Mouse (Mus musculus) mesoderm, embryonic 11.5 days (tissue): ENCODE measurements around the gene Pde4d.

ENCODE experiments used
- DNase-seq: peaks from one replicate; pipeline ENCODE4 v3.0.0-alpha.2; 2012; ENCODE audit warnings: low read depth, low spot score

Pde4d gene

GRCm38 (mm10) chr13:109813924-109814323 is 1364.2 kb downstream of the Pde4d start:
- no peak for DNase-seq

- DNase-seq = no peak
These were observed 1369.3 kb downstream of the Pde4d start for GRCm38 (mm10) chr13:109819071-109819470.

GRCm38 (mm10) chr13:109820141-109820540 is 1370.4 kb downstream of the Pde4d start:
- DNase-seq = no peak

- DNase-seq = no peak
These were observed 1371.1 kb downstream of the Pde4d start for GRCm38 (mm10) chr13:109820866-109821265.

GRCm38 (mm10) chr13:109821725-109822412 is 1372.1 kb downstream of the Pde4d start:
- DNase-seq = no peak

- DNase-seq = peak; percentile 96
These were observed 1372.9 kb downstream of the Pde4d start for GRCm38 (mm10) chr13:109822413-109823298.

- peak; percentile 33 for DNase-seq
These were observed 1373.7 kb downstream of the Pde4d start for GRCm38 (mm10) chr13:109823307-109824031.

- no peak for DNase-seq
These were observed 1376.1 kb downstream of the Pde4d start for GRCm38 (mm10) chr13:109825891-109826290.

GRCm38 (mm10) chr13:109827341-109827740 is 1377.6 kb downstream of the Pde4d start:
- DNase-seq = no peak

- DNase-seq = no peak
These were observed 1378.2 kb downstream of the Pde4d start for GRCm38 (mm10) chr13:109827909-109828308.

GRCm38 (mm10) chr13:109829444-109829843 is 1379.7 kb downstream of the Pde4d start:
- no peak for DNase-seq

GRCm38 (mm10) chr13:109834935-109835334 is 1385.2 kb downstream of the Pde4d start:
- DNase-seq = no peak

GRCm38 (mm10) chr13:109837453-109837852 is 1387.7 kb downstream of the Pde4d start:
- DNase-seq = no peak

- DNase-seq = no peak
These were observed 1388.2 kb downstream of the Pde4d start for GRCm38 (mm10) chr13:109837921-109838320.

GRCm38 (mm10) chr13:109840251-109840650 is 1390.5 kb downstream of the Pde4d start:
- DNase-seq = no peak

GRCm38 (mm10) chr13:109841140-109841822 is 1391.5 kb downstream of the Pde4d start:
- DNase-seq = no peak

GRCm38 (mm10) chr13:109842982-109843381 is 1393.2 kb downstream of the Pde4d start:
- no peak for DNase-seq

GRCm38 (mm10) chr13:109844828-109845227 is 1395.1 kb downstream of the Pde4d start:
- DNase-seq = no peak

GRCm38 (mm10) chr13:109863826-109864225 is 1414.1 kb downstream of the Pde4d start:
- DNase-seq = no peak

- DNase-seq = no peak
These were observed 1414.6 kb downstream of the Pde4d start for GRCm38 (mm10) chr13:109864311-109864710.

- DNase-seq = no peak
These were observed 1430.6 kb downstream of the Pde4d start for GRCm38 (mm10) chr13:109880392-109880791.
